Mouse (Mus musculus) kidney, postnatal 10 days (tissue): ENCODE data around the gene Cd83.

Experiments
- DNase-seq: peaks from one replicate; pipeline ENCODE4 v3.0.0; 2021; ENCODE audit warnings: mixed read lengths

Gene Cd83

DNA sequence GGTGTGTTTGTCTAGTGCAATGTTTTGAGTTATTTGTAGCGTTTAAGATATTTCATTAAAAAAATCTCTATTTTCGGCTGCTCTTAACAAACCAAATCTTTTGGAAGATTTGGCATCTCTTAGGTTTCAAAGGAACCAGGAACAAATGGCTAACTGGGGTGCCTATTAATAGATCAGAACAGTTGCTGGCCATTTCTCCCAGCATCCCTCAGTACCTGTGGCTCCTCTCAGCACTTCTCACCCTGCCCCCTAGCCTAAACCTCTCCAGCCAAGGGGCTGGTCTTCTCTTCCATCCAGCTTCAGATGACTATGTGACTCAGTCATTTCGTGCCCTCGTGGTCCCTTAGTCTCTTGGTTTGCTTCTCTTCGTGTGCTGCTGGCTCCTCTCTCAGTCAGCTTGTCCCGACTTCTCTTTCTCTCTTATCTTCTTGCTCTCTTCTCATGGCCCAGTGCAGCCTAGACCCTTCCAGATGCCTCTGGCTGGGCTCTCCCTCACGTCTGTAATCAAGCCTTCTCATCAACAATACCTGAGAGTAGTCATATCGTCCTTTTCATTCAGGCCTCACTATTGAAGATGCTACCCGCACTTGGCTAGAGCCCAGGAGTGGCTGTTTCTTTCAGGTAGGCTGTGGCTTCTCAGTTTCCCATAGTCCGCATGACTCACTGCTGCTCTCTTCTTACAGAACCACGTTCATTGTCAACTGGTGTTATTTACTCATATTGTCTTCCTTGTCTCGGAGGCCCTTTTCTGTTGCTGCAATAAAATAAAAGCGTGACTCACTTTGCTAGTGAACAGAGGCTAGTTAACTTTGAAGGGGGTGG lies 9.8 kb upstream of the Cd83 start:
- DNase-seq = no peak

- DNase-seq = no peak
These were observed 9.2 kb upstream of the Cd83 start for GRCm38 (mm10) chr13:43775427-43775733.

DNA sequence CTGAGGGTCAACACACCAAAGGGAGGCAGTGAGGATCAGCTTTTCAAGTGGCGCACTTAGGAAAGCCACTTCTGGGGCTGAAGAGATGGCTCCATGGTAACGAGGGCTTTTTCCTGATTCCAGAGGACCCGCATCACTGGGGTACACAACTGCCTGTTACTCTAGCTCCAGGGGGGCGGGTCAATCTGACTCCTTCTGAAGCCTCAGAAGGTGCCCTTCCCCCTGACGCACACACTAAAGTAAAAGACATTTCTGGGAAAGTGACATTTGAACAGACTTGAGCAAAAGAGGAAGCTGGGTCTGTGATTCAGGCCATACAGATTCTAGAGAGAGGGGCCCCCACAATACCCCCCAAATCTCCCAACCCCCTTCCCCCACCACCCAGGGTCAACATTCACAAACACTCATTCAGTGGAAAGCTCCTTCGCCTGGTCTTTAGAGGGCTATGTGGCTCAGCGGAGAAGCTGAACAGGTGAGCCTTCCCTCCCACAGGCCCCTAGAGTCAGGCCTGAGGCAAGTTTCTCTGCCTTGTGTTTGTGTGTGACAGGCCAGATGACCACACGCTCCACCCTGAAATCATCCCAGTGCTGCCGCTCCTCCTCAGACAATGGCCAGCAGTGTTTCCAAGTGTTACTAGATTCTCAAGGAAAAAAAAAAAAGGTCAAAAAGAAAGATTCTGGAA lies 7.1 kb upstream of the Cd83 start:
- DNase-seq = no peak

DNA sequence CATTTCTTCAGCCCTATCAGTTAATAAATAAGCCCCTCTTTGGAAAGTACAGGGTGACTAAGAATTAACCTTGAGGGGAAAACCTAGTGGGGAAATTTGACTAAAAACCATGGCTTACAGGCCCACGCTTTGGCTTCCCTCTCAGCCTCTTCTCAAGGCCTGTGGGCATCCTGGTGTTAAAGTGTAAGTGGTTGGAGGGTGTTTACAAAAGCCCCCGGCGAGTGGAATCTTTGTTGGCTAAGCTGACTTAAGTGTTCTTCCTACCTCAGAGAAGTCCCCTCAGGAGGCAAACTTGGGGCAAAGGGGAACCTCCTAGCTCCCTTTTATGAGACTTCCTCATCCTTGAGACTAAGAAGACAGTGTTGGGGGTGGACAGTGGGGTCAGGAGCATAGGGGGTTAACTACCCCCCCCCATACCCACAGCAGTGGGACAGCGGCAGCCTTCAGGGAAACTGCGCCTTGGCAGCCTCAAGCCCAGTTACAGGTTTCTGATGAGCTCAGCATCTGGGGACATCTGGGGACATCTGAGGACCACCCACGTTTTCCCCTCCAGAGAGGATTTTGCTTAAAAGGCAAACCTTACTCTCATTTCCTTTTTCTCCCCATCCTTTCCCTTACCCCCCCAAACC lies 6.4 kb upstream of the Cd83 start:
- no peak for DNase-seq

DNA sequence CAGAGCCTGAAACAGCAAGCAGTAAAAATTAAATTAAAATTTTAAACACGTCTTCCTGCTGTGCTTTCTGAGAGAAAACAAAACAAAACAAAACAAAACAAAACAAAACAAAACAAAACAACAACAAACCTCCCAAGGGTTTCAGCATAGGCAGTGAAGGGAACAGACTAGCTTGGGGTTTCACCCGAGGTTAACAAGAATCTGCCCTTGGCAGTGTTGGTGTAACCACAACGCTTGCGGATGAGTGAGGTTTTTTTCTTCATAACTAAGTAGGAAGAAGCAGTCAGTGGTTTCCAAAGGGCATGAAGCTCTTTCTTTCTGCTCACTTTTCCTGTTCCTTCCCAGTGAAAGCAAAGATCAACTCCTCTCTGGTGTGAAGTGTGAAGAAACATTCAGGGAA lies 5.6 kb upstream of the Cd83 start:
- no peak for DNase-seq

DNA sequence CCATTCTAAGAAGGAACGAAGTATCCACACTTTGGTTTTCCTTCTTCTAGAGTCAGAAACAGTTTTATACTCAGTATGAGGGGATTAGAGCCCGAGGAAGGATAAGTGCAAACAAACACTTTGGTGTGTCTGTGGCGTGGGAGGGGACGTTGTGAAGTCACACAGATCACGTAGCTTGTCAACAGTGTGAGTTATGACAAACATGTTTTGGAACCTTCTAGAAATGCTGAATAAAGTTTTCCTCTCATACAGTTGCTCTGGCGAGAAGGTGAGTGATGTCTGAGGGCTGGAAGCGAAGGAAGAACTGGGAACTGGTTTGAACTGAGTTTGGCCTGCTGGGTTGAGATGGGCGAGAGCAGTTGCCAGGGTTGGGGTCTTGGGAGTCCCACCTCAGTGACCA lies 4.5 kb upstream of the Cd83 start:
- no peak for DNase-seq

DNA sequence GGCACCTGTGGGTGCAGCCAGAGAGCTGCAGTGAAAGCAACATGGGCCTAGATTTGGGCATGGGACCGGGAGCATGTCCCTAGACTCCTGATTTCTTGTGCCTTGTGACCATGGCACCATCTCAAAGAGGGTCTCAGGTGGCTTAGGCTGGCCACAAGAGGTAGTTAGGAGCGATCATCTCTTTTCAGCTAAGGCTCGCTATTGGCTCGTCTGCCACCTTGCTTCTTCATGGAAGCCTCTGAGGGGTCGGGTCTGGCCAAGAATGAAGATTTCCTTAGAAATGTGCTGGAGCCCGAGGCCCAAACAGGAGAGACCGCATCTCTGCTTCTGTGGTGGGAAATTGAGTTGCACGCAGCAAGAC lies 1.1 kb downstream of the Cd83 start:
- no peak for DNase-seq

GRCm38 (mm10) chr13:43786171-43786795 lies 1.7 kb downstream of the Cd83 start:
- peak; percentile 61 for DNase-seq

DNA sequence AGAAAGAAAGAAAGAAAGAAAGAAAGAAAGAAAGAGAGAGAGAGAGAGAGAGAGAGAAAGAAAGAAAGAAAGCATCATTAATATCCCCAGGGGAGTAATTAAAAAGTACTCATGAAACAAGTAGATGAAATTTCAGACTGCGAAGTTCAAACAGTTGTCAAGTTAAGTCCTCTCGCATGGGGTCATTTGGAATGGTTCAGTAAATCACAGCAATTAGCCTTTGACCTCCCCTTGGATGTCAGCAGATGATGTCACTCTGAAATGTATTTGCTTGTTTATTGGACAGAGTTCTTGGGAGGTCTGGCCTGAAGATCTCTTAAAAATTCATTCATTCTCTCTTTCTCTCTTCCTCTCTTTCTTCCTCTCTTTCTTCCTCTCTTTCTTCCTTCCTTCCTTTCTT lies 2.7 kb downstream of the Cd83 start:
- peak; percentile 64 for DNase-seq

DNA sequence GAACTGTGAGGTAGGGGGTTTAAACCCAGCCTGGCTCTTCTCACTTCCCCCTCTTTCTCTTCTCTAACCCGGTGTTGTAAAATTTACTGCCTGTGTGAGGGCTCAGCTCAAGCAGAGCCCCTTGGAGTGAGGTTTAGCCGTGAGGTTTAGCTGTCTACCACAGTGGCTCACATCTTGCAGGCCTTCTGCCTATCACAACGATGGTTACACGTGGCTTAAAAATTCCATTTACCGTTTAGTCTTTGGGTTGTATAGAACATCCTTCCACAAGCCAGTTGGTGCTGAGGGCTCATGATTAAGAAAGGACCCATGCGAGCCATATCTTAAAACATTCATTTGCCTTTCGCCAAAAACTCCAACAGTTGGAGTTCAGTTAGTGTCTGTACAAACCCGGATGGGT lies 3.5 kb downstream of the Cd83 start:
- no peak for DNase-seq

DNA sequence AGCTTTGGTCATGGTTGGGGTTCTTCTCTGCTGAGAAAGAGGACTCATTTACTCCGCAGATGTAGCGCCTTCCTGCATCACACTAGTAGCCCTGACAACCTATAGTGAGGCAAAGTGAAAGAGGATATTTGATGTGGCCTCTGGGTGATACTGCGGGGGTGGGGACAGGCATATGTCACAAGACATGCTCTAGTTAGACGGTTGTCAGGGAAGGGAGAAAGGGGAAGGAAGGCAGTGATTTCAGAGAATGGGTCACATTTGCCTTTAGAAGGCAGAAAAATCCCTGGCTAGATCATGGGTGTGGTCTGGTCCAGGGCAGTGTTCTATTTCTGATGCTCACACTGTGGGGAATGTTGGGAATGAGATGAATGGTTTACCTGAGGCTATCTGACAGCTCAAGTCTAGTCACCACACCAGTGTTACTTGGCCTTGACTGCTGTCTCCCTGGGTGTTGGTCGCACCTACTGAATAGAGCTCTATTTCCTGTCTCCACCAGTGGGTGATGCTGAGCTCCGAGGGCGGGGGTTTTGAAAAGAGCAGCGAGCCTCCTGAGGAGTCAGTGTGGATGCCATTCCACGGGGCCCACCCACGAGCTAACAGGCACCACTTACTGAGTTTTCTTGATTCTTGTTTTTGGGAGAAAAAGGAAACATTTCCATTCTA lies 4.5 kb downstream of the Cd83 start:
- DNase-seq = no peak

GRCm38 (mm10) chr13:43790229-43791001 lies 5.8 kb downstream of the Cd83 start:
- DNase-seq = no peak

GRCm38 (mm10) chr13:43795334-43795733 lies 10.8 kb downstream of the Cd83 start:
- peak; percentile 72 for DNase-seq

DNA sequence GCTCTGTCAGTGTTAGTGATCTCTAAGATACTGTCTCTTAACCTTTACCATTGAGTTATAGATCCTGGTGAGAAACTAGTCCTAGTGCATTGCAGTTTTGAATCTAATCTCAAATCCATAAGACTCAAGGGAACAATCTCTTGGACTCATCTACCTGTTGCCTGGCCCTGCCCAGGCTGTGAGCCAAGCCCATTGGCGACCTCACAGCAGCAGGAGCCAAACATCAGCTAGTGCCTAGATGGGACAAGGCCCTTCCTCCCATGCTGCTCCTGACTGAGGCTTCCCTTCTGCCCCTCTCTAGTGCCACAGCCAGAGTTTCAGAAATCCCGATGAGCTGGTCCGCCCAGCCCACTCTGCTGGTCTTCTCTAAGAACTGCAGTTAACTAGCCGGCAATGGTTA lies 14.1 kb downstream of the Cd83 start:
- DNase-seq = no peak

DNA sequence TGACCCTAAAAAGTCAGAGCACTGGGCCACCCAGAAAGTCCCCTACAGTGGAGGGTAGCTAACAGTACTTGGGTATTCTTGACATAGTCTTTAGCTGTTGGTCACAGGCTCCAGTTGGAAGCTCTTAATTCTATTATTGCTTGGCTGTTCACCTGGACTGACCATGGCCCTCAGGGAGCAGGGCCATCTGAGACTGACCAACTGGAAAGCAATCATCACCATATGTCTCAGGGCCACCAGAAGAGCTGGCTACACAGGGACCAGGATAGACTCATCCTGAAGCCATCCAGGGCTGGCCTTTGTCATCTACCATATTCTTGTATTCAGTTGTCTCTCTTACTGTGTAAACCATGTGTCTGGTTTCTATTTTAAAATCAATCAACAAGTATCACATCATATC lies 15.6 kb downstream of the Cd83 start:
- DNase-seq = no peak

DNA sequence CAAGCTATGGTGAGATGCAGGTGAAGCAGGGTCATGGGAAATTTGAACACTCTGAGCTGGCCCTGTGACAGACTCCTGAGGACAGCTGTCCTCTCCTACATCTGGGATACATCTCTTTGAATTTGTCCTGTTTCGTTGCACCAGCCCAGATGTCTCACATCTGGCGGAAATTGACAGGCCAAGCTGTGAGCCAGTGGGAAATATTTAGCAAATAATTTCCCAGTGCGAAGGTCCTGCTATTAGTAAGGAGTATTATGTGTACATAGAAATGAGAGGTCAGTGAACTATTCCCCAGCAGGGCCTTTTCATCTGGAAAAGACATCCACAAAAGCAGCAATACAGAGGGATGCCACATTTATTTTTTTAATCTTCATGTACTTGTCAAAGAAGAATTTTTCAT lies 17.4 kb downstream of the Cd83 start:
- peak; percentile 64 for DNase-seq

GRCm38 (mm10) chr13:43802361-43803137 lies 18.0 kb downstream of the Cd83 start:
- DNase-seq = no peak

- DNase-seq = no peak
These were observed 20.1 kb downstream of the Cd83 start for GRCm38 (mm10) chr13:43804648-43805047.

DNA sequence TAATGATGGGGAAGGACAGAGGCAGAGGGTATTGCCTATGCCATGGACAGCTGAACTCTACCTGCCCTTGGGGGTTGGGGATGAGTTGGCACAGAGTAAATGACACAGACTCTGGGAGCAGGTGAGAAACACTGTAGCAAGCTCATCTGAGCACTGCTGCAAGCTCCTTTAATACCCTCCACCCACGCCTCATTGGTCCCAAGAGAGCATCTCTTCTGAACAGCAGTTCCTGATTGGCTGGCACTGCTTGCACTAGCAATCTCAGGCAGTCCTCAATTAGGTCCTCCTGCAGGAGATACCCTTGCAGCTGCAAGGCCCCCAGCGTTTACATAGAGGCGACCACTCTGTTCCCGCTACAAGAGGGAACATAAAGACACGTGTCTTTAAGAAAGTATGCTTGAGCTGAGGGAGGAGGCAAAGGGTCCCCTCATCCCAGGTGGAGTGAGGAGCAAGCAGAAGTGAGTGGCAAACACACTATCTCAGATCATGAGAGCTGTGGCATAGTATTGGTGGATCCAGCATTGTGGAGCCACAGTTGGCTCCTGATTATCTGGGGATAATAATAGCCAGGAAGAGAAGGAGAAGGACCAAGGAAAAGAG lies 20.7 kb downstream of the Cd83 start:
- no peak for DNase-seq

DNA sequence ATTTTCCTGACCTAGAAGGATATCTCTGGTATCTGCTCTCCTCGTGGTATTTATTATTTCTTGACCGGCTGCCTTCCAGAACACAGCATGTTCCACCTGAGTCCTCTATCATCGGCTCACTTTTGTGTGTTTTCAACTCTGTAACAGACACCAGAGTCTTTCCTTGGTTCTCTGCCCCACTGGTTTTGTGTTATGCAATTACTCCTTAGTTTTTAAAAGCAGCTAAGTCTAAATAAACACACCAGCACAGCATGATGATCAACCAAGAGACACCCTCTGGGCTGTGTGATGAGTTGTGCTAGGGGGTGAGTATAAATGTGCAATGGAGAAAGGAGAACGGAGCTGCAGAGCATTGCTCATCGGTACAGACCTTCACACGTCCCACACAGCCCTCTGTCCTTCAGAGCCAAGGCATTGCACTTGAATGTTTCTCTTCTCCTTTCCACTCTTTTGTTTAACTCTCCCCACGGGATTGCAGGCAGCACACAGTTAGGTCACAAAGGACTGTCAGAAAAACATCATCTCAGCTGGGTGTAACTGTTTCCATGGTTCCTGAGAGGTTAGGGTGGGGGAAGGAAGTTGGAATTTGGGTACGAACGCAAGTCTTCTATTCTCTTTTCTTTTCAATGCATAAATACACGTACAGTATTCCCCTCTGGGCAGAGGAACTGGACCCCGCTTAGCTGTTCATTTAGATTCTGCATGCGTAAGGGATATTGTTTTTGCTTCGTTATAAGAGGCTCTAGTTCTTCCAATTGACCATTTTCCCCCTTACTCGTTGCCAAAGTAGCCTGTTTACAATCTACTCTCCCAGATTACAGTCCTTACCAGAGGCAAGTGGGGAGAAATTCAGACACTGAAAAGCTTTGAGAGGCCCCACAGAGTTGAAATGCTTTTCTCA lies 22.0 kb downstream of the Cd83 start:
- no peak for DNase-seq
